Mouse (Mus musculus) liver, embryonic 14.5 days (tissue): ENCODE measurements around the gene Acox2. TPM values are rescaled to one million over a fixed set of nuclear protein-coding genes. Genes with fewer than 3 reads are reported as not detected.
A peak's percentile ranks its signal among the peaks of the same experiment; 100 is the strongest.

Experiments
- ATAC-seq: fragments of 200-750 bp; cut with Nextera tagmentation; 2 replicates; pipeline ENCODE4 v1.8.0; 2017; ENCODE audit warnings: moderate number of reproducible peaks, mild to moderate bottlenecking, moderate library complexity; ENCODE audit not compliant: insufficient read depth
- DNase-seq, 3 experiments: peaks; one replicate each; pipeline ENCODE4 v3.0.0-alpha.2; 2012 to 2013; ENCODE audit warnings: low read depth in 3 of 3, low spot score in 3 of 3
- H3K27ac ChIP-seq: fragments of 300-500 bp; sonication (generic); 2 replicates; pipeline ENCODE4 v1.5.1; 2014; ENCODE audit warnings: moderate library complexity, mild to moderate bottlenecking, control low read depth, inconsistent platforms
- H3K27me3 ChIP-seq: fragments of 300-500 bp; sonication (generic); 2 replicates; pipeline ENCODE4 v1.6.1; 2014; ENCODE audit warnings: mild to moderate bottlenecking, low read length, moderate library complexity; ENCODE audit not compliant: control insufficient read depth, insufficient read depth
- H3K36me3 ChIP-seq: fragments of 300-500 bp; sonication (generic); replicated peaks from 2 replicates; pipeline ENCODE4 v1.6.1; 2014; ENCODE audit warnings: low read depth; ENCODE audit not compliant: control insufficient read depth, insufficient read depth
- H3K4me1 ChIP-seq, 2 experiments: fragments of 200-500 bp in 1 of 2; fragments of 300-500 bp in 1 of 2; sonication (generic) in 1 of 2; replicated peaks; 2 replicates each; pipeline ENCODE4 v1.6.1; 2012 to 2014; ENCODE audit warnings: antibody characterized with exemption in 1 of 2, inconsistent platforms in 1 of 2, low read length in 1 of 2; ENCODE audit not compliant: control insufficient read depth in 2 of 2, insufficient read depth in 2 of 2
- H3K4me2 ChIP-seq: fragments of 300-500 bp; sonication (generic); 2 replicates; pipeline ENCODE4 v1.6.1; 2014; ENCODE audit warnings: low read depth, mild to moderate bottlenecking, control low read depth, moderate library complexity
- H3K4me3 ChIP-seq, 2 experiments: fragments of 200-500 bp in 1 of 2; fragments of 300-500 bp in 1 of 2; sonication (generic) in 1 of 2; 2 replicates each; pipeline ENCODE4 v1.5.1; 2012 to 2014; ENCODE audit warnings: low read depth in 2 of 2, low read length in 2 of 2, mild to moderate bottlenecking in 2 of 2, control low read depth in 1 of 2, inconsistent platforms in 1 of 2, moderate library complexity in 1 of 2; ENCODE audit not compliant: insufficient read depth in 1 of 2
- H3K9ac ChIP-seq: fragments of 300-500 bp; sonication (generic); replicated peaks from 2 replicates; pipeline ENCODE4 v1.6.1; 2014; ENCODE audit warnings: mild to moderate bottlenecking, control low read depth, moderate library complexity
- H3K9me3 ChIP-seq: fragments of 300-500 bp; sonication (generic); 2 replicates; pipeline ENCODE4 v1.6.1; 2016; ENCODE audit warnings: low read length, mixed read lengths; ENCODE audit not compliant: control insufficient read depth
- CTCF ChIP-seq: IDR thresholded peaks from 2 replicates; pipeline ENCODE4 v1.5.1; 2016; ENCODE audit warnings: antibody characterized with exemption, low read depth, control low read depth
- EP300 ChIP-seq: IDR thresholded peaks from 2 replicates; pipeline ENCODE4 v1.6.1; 2016; ENCODE audit warnings: antibody characterized with exemption, low read depth
- WGBS: fragments of 180-500 bp; shearing (Covaris S2); extraction: QIAGEN DNeasy Blood & Tissue Kit; methylation state at CpG from one replicate; pipeline ENCODE4 v1.1.7; 2014; ENCODE audit not compliant: insufficient replicate concordance; 5-methylcytosine and 5-hydroxymethylcytosine counted together
- polyA plus RNA-seq, 2 experiments: library from polyadenylated mRNA; depleted of rRNA in 1 of 2; stranded (reverse) in 1 of 2; unstranded in 1 of 2; fragments of >200 nt; fragmentation: Nextera tagmentation in 1 of 2; extraction: Ambion mirVana in 1 of 2; gene quantifications; 2 replicates each; pipeline versions ENCODE4 v1.2.1 to v1.2.3; 2012 to 2014

The Acox2 gene
- polyA plus RNA-seq, 2 experiments: 18.3 to 25.0 TPM

- no peaks in the 10 kb centered on the region for H3K9me3 ChIP-seq
- no peak overlapping the region for H3K4me2 ChIP-seq
- TF ChIP-seq EP300: no peak
- TF ChIP-seq CTCF: no peak
- no peak for DNase-seq
- H3K4me3 ChIP-seq: no peak overlapping the region
- 69% methylated on average over 2 of the region's 2 CpGs for WGBS
- H3K27ac ChIP-seq: no peak overlapping the region
- peaks cover 18 to 23% of the 10 kb centered on the region in 2 experiments for H3K4me1 ChIP-seq
- no peaks in the 10 kb centered on the region for H3K36me3 ChIP-seq
- H3K27me3 ChIP-seq: no peaks in the 10 kb centered on the region
- H3K9ac ChIP-seq: no peak overlapping the region
- no peak for ATAC-seq
Measured at GRCm38 (mm10) chr14:8224805-8225204, 34.3 kb downstream of the Acox2 start.

DNA sequence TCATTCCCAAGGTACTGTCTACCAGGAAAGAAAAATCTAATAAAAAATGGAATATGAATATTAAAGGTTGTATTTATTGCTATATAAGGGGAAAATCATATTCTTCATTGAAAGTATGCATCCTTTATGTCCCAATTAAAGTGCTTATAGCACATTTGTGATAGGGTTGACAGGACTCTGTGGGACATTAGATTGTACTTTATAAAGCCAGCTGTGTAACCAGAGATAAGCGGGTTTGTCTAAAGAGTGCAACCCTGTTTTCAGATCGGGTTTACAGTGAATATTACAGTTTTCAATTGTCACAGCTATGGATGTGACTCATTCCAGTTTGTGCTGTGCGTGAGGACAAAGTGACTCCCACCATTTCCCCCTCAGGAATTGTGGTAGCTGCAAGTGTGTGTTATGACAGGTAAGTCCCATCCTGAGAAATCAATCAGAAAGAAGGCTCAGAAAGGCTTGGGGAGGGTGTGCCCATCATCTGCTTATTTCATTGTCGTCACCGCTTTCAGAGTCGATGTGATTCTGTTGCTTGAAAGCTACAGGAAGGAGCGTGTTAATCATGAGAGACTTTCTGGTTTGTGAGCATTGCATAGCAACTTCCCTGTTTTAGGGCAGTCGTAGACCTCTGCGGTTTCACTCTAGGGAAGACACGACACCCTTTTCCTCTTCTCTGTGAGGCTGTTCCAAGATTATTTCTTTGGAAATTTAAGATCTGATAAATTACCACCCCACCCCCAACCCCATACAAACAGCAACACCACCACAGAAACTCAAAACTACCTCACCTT is 35.5 kb downstream of the Acox2 start:
- H3K36me3 ChIP-seq: no peaks in the 10 kb centered on the region
- no peak overlapping the region for H3K4me3 ChIP-seq
- TF ChIP-seq EP300 (peak; percentile 72), CTCF (no peak)
- H3K4me2 ChIP-seq: peak overlapping the region; percentile 41
- H3K9ac ChIP-seq: 0 out of 2 replicates have a peak overlapping the region, but pooled peaks have one; percentile 5
- no peak overlapping the region for H3K27ac ChIP-seq
- WGBS: 17% methylated on average over 10 of the region's 10 CpGs
- H3K27me3 ChIP-seq: no peaks in the 10 kb centered on the region
- H3K9me3 ChIP-seq: no peaks in the 10 kb centered on the region
- ATAC-seq (peak; percentile 61; the same call in 1 of the 2 replicates), DNase-seq (peak in 1 of 3 experiments; percentile 28)
- peaks cover 11 to 14% of the 10 kb centered on the region in 2 experiments for H3K4me1 ChIP-seq

GRCm38 (mm10) chr14:8222561-8222960 is 36.6 kb downstream of the Acox2 start:
- Histone ChIP-seq H3K4me3 (no peak overlapping the region), H3K9ac (no peak overlapping the region), H3K9me3 (no peaks in the 10 kb centered on the region), H3K36me3 (no peaks in the 10 kb centered on the region), H3K4me1 (peaks cover 11 to 14% of the 10 kb centered on the region in 2 experiments), H3K27ac (no peak overlapping the region), H3K4me2 (no peak overlapping the region), H3K27me3 (no peaks in the 10 kb centered on the region)
- DNase-seq (no peak), ATAC-seq (no peak)
- 88% methylated on average over 16 of the region's 16 CpGs for WGBS
- no peak for TF ChIP-seq CTCF
- no peak for TF ChIP-seq EP300

DNA sequence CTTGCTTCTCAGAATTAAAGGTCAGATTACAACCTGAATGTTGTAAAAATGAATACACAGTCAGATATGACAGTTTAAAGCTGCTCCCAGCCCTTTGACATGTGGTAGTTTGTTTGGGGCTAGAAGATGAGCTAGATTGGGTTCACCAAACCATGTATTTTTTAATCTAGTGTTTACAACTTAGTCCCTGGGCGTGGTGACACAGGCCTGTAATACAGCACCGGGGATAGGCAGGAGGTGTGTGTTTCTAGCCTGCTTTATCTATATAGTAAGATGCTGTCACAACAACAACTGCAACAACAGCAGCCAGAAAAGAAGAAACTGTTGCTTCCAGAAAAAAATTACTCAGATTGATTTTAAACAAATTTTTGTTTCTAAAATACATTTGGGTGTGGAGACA is 38.2 kb downstream of the Acox2 start:
- no peaks in the 10 kb centered on the region for H3K36me3 ChIP-seq
- no peaks in the 10 kb centered on the region for H3K27me3 ChIP-seq
- no peak overlapping the region for H3K4me2 ChIP-seq
- H3K9ac ChIP-seq: peak overlapping the region; percentile 1; the same call in 1 of the 2 replicates
- ATAC-seq: peak; percentile 68; the same call in 1 of the 2 replicates
- no peak overlapping the region for H3K4me3 ChIP-seq
- no peaks in the 10 kb centered on the region for H3K9me3 ChIP-seq
- no peak overlapping the region for H3K27ac ChIP-seq
- DNase-seq: no peak
- TF ChIP-seq EP300 (no peak), CTCF (no peak)
- WGBS: 37% methylated on average over 2 of the region's 2 CpGs
- peaks cover 11 to 16% of the 10 kb centered on the region in 2 experiments for H3K4me1 ChIP-seq

- Histone ChIP-seq H3K4me2 (no peak overlapping the region), H3K27me3 (no peaks in the 10 kb centered on the region), H3K9me3 (no peaks in the 10 kb centered on the region), H3K4me3 (no peak overlapping the region), H3K9ac (no peak overlapping the region), H3K36me3 (no peaks in the 10 kb centered on the region), H3K27ac (no peak overlapping the region), H3K4me1 (peaks cover 16 to 22% of the 10 kb centered on the region in 2 experiments)
- ATAC-seq (peak; percentile 55; the same call in 1 of the 2 replicates), DNase-seq (peak in 1 of 3 experiments; percentile 11)
- 43% methylated on average over 7 of the region's 7 CpGs for WGBS
- peak; percentile 80 for TF ChIP-seq CTCF
- no peak for TF ChIP-seq EP300
Measured at GRCm38 (mm10) chr14:8220306-8220705, 38.8 kb downstream of the Acox2 start.
